Mouse (Mus musculus): Measurements from ENCODE around the gene Syt11.
"Not testable (repeated sequence)": the region's sequence is repeated elsewhere in the genome, so short reads cannot be mapped to it uniquely, and the experiment has no call there.

Gene Syt11

DNA sequence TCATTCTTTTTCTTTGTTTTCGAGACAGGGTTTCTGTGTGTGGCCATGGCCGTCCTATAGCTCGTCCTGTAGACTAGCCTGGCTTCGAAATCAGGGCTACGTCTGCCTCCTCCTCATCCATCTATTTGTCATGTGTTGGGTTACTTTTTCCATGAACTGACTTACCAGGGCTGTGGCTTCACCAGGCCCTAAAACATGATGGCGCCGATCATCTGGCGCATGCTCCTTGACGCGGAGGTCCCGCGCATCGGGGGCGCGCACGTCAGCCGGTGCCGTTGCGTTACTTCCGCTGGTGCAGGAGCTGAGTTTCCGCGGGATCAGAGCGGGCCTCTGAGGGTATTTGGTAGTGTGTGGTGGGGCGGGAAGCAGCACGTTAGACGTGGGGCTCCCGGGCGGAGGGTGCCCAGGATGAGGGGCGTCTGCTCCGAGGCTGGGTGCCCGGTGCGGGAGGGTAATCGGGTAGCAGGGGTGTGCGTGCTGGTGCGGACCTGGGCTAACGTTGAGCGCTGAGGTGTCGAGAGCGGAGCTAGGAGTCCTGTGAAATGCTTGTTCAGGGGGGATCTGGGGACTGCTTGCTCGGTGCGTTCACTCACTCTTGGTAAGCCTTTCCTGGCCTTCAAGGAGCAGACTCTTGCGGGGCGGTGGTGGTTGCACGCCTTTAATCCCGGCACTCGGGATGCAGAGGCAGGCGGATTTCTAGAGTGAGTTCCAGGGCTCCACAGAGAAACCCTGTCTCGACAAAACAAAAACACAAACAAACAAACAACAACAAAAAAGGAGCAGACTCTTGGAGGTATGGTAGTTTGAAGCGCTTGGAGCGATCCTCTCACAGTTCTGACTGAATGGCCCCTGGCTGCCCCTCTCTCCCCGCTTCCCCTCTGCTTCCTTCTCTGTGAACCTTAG lies at the start of gene Syt11:
Syt11 (minus strand) TSS at position 226 of the 903 bp plus-strand sequence.
- DNase-seq = peak; percentile 64

GRCm38 (mm10) chr3:88803910-88804540 lies 29.1 kb upstream of the Syt11 start:
- DNase-seq = no peak

DNA sequence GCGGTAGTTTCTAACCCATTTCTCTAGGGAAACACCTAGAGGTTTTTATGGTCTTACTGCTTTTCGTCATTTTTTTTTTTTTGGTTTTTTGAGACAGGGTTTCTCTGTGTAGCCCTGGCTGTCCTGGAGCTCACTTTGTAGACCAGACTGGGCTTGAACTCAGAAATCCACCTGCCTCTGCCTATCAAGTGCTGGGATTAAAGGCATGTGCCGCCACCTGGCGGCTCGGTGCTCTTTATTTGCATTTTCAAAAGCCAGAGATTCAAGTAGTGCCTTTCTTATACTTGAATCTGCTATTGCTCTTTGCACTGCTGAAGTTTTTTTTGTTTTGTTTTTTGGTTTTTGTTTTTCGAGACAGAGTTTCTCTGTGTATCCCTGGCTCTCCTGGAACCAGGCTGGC lies 22.5 kb upstream of the Syt11 start:
- not testable (repeated sequence) for DNase-seq

DNA sequence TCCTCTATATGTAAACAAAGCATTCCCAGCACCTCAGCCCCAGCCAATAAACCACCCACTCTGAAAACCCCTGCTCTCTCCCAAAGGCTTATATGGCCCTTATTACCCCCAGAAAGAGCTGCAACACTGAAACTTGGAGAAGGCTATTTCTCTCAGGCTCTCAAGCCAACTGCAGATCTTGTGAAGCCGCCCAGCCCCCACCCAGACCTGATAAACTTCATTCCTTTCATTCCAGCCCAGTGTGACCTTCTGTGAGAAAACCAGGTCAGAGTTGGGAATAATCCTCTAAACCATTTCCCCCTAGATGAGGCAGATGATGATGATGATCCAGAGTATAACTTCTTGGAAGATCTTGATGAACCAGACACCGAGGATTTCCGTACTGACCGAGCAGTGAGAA lies 13.1 kb upstream of the Syt11 start:
- not testable (repeated sequence) for DNase-seq

DNA sequence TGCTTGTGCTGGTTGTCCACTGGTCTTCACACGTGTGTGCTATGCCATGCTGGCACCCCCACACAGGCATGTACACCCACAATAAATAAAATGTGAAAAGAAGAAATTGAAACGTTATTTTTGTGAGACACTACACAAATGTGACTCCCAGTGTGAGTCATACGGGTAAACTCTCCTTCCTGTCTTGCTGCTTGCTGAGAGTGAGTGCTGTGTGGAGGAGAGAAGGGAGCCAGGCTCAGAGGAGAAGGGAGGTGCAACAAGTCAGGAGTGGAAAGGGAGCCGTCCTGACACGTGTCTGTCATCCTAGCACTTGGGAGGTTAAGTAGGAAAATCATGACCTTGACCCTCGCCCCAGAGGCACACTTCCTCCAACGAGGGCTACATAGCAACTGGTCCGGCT lies 11.8 kb upstream of the Syt11 start:
- DNase-seq = not testable (repeated sequence)

DNA sequence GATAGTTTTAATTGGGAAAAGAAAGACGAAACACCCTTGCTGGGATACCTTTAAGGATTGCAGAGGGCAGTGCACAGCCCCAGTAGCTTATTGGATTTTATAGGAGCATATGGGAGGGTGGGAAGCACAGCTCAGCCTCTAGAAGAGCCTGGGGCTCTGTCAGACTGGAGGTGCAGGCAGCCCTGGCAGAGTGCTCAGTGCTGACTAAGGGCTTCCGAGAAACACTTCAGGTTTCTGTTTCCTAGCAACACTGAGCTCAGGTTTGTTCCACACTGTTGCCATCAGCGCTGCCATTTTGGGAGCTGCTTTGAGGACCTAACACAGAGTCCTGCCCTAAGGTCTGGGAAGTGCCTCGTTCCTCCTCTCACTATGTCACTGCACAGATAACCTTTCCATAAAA lies 11.4 kb upstream of the Syt11 start:
- DNase-seq = not testable (repeated sequence)

DNA sequence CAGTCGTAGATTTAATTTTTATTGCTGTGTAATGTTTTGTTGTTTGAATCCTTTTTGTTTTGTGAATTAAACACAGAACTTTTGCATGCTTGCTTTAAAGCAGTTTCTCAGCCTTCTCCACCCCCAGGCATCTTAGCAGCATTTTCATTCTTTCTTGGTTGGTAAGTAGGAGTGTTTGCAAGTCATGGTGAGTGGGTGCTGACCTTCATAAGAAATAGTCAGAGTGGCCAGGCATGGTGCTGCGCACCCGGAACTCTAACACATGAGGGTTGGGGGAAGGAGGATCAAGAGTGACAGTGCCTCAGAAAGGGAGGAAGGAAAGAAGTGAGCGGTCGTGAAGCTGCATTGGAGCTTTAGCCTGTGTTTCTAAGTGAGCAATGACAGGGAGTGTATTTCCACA lies 9.9 kb upstream of the Syt11 start:
- DNase-seq = no peak

- DNase-seq = peak; percentile 0
These were observed 1.8 kb downstream of the Syt11 start for GRCm38 (mm10) chr3:88773163-88773562.

- DNase-seq = peak; percentile 92
These were observed 2.6 kb downstream of the Syt11 start for GRCm38 (mm10) chr3:88772399-88772798.

DNA sequence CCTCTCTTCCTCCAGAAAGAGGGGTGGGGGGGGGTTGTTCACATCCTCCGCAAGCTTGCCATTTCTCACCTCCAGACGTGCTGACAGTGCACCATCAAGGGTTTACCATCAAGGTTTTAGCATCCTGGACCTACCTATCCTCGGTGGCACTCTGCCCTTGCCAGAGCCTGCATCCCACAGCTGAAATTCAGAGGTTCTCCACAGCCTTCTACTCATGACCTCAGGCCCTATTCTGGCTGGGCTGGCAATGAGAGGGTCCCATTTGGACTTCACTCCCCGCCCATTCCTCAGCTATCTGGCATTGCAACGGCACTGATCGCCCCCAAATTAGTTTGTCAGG lies 3.1 kb downstream of the Syt11 start:
- DNase-seq = not testable (repeated sequence)

DNA sequence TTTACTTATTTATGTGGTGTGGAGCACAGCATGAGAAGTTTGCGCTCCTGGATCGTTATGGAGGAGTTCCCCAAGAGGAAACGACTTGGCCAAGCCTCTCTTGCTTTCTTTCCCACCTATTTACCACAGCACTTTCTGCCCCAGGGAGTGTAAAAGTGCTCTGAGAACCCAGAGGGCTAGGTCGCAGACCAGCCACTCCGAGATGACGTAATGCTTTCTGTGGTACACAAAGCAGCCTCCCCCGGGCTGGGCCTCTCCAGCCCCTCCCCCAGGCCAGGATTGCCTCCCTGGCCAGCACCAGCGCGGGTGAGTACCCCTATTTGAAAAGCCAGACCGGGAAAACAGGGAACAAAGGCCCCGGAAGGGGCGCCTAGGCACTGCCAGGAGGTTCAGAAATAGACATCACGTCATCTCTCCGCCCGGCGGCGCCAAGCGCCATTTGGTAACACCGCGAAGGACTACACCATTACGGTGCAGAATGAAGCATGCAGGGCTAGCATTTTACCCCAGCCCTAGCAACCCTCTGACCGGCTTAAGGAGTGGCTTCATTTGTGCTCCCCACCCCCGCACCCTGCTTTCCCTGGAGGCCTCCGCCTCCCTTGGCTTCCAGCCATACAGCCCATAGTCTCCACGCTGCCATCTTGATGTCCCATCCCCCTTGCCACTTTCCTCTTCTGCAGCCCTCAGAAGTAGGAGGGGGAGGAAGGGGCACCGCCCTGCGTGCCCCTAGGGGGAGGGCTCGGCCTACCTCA lies 3.6 kb downstream of the Syt11 start:
- DNase-seq = peak; percentile 42

DNA sequence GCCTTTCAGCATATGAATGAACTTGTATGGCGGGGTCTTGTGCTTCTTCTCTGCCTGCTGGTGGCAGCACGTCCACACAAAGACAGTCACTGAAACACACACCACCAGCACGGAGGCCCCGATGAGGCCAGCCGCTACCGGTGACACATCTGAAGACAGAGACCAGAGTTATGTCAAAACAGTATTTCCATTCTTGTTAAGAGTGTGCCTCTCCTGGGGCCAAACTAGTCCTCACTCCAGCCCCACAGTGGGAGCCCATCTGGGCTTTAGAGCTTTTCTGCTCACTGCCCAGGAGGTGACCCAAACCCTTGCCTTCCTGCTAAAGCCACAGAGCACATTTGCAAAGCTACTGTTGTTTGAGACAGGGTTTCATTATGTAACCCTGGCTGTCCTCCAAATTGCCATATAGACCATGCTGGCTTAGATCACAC lies 12.5 kb downstream of the Syt11 start:
- no peak for DNase-seq

- no peak for DNase-seq
These were observed 13.3 kb downstream of the Syt11 start for GRCm38 (mm10) chr3:88761619-88762018.

DNA sequence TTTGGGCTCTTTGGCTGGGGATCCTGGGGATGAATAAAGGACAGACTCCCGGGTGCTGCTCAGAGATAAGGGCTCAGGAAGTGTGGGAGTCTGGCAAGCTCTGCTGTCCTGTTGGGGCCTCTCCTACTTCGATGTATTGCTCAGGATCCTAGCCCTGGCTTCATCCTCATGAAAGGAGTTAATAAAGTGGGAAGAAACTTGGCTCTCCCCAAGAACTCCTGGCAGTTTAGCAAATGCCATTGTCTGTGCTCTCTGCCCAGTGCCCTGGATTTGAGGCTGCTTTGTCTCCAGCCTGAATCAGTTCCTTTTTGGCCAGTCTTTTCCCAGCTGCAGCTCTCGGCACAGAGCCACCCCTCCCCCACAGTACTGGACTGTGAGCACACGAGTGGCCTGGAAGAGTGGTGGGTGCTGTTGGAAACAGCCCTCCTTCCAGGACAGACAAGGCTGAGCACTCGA lies 16.9 kb downstream of the Syt11 start:
- peak; percentile 26 for DNase-seq

- DNase-seq = no peak
These were observed 18.7 kb downstream of the Syt11 start for GRCm38 (mm10) chr3:88756276-88756675.

GRCm38 (mm10) chr3:88755541-88755940 lies 19.4 kb downstream of the Syt11 start:
- DNase-seq = no peak

GRCm38 (mm10) chr3:88754283-88754682 lies 20.7 kb downstream of the Syt11 start:
- no peak for DNase-seq

DNA sequence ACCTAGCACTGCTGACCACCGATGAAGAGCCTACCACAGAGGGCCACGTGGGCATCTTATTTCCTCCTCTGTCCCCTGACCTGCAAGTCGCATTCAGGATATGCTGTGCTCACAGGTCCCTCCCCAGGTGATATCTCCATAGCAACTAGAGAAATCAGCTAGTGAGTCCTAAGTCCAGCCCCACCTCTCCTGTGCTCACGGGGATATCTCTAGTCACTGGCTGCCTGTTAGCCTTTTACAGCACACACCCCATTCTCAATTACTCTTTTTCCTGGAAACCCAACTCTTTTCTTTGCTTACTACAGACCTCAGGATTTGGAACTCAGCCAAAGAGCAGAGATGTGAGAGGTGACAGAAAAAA lies 28.1 kb downstream of the Syt11 start:
- DNase-seq = no peak

GRCm38 (mm10) chr3:88746139-88746870 lies 28.7 kb downstream of the Syt11 start:
- DNase-seq = no peak

GRCm38 (mm10) chr3:88745534-88745933 lies 29.4 kb downstream of the Syt11 start:
- no peak for DNase-seq

DNA sequence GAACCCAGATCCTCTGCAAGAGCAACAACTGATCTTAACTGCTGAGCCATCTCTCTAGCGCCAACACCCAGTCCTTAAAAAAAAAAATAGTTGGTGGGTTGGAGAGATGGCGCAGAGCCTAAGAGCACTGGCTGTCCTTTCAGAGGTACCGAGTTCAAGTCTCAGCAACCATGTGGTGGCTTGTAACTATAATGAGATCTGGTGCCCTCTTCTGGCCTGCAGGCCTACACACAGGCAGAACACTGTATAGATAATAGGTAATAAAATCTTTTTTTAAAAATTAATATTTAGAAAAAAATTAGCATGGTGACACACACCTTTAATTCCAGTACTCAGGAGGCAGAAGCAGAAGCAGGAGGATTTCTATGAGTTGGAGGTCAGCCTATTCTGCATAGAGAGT lies 34.8 kb downstream of the Syt11 start:
- DNase-seq = no peak

GRCm38 (mm10) chr3:88738641-88739040 lies 36.3 kb downstream of the Syt11 start:
- DNase-seq = peak; percentile 85

GRCm38 (mm10) chr3:88736556-88736955 lies 38.4 kb downstream of the Syt11 start:
- DNase-seq = no peak

Measured in kidney, adult 18-20 months (tissue).